Mouse (Mus musculus) cortical plate, adult 2 months (tissue): ENCODE results near the gene Sirt6.

Experiments used
- CTCF ChIP-seq: fragments of 200-500 bp; IDR thresholded peaks from 2 replicates; pipeline ENCODE4 v1.5.1; 2011; ENCODE audit warnings: mild to moderate bottlenecking, control low read depth, low read length; ENCODE audit not compliant: insufficient read depth; ENCODE audit errors: extremely low read depth
- POLR2A ChIP-seq: fragments of 200-500 bp; IDR thresholded peaks from 2 replicates; pipeline ENCODE4 v1.6.1; 2011; ENCODE audit warnings: mild to moderate bottlenecking, low read length, control low read depth; ENCODE audit not compliant: insufficient read depth; ENCODE audit errors: extremely low read depth

GRCm38 (mm10) chr10:81615486-81615885 is 12.1 kb downstream of the Sirt6 start:
- no peak for TF ChIP-seq POLR2A
- TF ChIP-seq CTCF, result no peak
